Mouse (Mus musculus) fibroblast of lung, adult 2 months (primary cell): Measurements from ENCODE around the gene Myt1l.
A peak's percentile ranks its signal among the peaks of the same experiment; 100 is the strongest.

Experiments used
- DNase-seq: peaks from one replicate; pipeline ENCODE4 v3.0.0-alpha.2; 2011; ENCODE audit warnings: low read depth

Gene Myt1l

DNA sequence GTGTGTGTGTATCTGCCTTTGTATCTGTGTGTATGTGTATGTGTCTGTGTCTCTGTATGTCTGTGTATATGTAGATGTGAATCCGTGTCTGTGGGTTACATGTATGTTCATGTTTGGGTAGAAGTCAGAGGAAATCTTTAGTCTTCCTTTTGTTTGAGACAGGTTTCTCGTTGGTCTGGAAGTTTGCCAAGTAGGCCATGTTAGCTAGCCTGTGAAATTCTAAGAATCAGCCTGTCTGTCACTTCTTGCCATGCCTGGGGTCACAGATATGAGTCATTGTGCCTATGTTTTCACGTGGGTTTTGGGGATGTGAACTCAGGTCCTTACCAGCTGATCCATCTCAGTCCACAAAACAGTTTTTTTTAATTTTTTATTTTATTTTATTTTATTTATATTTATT lies 128.9 kb downstream of the Myt1l start:
- DNase-seq, result no peak

DNA sequence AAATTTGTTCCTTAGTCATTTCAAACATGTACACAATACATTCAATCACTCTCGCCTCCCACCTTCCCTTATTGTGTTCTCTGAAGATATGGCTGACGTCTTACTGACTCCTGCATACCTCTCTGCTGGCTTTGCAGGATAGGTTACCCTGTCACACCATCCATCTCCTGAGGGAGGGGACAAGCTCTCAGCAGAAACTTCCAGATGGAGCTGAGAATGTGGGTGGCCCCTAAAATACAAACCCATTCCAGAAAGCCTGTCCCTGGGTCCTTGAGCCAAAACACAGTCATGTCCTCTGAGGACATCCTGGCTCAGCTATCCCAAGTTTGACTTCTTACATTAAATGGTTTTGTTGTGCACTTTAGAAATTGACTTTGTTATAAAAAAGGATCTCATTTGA lies 129.7 kb downstream of the Myt1l start:
- no peak for DNase-seq

DNA sequence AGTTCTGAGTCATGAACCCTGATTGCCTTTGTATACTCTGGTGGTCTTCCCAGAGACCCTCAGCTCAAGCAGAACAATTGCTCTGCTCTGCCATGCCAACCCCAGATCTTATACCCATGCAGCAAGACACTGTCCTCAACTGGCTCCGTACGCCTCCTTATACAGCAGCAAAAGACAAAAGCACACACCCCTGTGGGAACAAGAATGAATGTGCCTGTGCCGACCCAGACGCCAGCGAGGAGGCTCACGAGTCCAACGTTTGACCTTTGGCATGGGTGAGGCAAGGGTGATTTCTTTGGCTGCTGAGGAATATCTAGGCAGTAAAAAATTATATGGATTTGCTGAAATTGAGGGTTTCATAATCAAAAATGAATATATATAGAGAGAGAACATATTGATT lies 143.8 kb downstream of the Myt1l start:
- no peak for DNase-seq

DNA sequence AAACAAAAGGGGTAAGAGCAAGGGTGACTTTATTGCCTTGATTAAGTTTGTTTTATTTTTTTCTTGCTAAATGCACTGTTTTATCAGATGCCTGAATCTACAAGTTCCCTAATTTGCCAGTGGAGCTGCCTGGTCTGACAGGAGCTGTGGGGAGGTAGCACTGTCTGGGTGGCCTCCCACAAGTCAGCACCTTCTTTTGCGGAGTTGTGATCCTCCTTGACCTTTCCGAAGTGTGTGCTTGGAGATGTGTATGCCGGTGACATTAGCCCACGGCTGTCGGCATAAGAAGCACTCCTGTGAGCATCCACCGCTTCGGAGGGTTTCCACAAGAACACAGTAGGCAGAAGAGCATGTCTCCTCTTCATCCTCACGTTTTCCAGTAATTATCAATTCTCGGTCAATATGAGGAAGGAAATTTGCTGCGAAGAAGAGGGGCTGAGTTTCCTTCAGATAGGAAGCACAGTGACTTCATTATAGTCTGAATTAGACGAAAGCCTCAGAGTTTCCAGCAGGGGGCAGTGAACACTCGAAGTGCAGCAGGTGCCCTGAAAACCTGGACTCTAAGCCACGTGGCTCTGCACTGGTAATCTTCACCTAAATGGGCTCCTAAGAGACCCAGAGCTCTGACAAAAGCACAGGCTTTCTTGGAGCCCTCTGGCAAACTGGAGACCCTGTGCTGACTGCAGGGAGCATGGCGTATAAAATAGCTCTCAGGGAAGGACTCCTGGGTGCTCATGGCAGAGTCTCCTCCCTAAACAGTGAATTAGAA lies 147.6 kb downstream of the Myt1l start:
- peak; percentile 1 for DNase-seq

DNA sequence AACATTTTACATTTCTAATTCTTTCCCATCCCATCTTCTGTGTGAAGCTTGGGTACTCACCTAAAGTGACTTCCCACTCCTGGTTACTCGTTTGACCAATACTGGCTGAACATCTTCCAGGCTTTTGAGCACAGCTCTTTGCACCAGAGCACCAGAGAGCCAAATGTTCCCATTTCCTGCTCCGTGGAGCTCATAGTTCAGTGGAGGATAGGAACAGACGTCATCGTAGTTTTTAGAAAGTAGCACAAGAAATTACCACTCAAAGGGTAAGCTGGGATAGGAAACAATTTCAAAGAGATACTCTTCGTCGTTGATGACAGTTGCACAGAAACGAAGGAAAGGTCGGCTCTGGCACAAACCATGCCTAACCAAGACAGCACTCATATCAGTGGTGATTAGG lies 154.2 kb downstream of the Myt1l start:
- no peak for DNase-seq

DNA sequence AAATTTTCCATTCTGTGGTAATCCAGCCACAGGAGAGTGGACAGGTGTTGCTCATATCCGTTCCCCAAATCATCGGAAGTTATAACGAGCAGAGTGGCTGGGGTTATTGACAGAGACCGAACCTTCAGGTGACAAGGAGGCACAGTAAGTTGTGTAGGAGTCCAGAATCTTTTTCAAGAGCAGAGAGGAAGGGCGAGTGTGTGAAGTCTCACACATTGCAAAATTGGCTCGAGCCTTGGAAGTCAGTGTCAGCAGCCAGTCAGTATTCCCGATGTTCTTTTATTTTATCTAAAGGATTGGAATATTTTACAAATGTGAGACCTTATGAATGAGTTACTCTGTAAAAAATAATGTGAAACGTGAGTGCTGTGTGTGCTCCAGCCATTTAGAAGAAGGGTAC lies 154.8 kb downstream of the Myt1l start:
- DNase-seq, result no peak

DNA sequence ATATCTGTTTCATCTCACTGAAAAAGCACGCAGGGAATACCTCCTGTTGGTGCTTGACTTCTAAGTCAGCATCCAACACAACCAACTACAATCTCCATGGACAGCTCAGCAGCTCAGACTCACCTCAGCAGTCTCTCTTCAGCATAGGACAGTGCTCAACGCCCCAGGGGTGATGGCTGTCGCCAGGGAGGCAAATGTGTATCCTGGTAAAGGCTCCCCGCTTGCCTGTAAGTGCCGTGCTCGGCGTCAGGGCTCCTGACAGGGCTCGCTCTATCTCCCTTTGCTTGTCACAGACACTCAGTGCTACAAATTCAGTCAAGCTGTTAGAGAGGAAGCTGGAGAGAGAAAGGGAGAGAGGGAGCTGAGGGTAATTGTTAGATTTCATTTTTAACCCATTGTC lies 158.1 kb downstream of the Myt1l start:
- DNase-seq, result no peak

DNA sequence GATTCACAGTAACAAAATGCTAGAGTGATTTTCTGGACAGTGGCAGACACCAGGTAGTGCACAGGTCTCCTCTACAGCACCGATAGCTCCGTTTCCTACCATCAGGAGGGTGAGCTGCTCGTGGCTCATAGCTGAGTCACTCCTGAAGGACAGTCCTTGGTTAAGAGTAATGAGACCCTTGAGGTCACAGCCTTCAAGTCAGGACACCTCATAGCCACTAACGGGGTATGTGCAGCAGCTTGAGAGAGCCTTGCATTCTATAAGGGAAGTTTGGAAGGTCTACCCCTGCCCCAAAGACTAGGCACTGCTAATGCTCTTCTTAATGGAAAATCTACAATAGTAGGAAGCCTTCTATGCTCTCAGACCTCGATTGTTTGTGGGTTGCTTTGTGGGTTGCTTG lies 163.4 kb downstream of the Myt1l start:
- no peak for DNase-seq

DNA sequence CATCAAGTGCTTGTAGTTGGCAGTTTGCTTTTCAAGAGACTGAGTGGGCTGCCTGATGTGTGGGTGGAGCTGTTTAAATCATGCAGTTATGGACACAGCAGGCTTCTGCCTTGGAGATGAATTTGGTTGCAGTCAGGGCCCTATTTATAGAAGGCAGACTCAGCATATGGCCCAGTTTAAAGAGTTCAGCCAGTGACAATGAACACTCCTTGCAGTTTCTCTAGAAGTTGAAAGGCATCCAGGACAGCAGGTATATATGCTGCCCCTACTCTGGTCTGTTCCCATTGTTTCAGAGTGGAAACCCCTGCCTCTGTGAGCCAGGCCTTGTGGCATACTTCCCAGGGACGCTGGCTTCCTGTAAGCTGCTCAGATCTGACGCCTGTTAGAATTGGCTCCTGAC lies 167.0 kb downstream of the Myt1l start:
- DNase-seq, result no peak

DNA sequence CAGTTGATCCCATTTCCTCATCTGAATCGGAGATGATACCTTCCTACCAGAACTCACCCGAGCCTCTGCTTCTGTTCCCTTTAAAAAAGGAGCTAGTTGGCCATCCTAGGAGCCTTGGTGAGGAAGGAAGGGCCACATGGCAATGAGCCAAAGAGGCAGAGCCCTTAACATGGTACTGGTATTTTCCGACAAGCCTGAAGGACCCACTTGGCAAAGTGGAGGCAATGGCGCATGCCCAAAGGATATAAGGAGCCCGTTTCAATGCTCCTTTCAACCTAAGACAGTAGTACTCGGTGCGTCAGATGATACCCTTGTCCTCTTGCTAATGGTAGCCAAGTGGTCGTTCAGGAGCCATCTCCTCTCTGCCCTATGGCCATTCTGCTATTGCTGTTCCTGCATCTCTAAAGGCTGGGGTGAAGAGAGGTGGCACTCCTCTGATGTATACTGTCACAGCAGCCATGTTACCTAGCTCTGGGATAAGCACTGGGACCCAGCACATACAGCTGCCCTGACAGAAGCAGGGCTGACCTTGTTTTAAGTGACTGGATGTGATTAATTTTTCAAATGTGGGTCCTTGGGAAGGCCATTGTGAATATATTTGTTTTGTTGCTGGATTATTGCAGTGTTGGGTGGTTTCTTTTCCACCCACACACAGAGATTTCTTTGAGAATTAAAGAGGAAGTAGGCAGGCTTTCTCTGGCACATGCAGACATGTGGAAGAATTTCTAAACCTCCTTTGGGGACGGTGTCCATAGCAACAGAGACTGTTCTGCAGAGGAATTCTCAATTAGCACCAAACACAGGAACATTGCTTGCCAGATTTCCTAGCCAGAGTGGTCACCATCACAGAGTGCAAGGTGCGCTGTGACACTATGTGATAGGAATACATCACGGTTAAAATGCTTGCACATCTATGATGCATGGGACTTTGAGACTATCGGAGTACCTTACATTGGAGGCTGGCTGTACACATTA lies 169.6 kb downstream of the Myt1l start:
- no peak for DNase-seq

DNA sequence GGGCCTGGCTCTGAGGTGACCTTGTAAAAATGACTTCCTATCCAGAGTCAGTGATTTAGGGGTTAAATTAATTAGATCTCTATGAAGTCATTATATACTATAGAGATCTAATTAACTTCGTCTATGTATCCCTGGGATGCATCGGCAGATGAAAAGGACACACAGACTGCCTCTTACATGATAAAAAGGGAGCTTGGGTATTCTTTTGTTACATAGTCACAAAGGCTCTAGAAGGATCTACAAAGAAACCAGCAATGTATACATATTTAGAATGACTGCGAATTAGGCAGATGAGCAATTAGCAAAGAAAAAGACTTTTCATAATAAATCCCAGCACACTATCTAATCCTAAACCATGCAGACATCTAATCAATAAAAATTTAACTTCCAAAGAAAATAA lies 170.4 kb downstream of the Myt1l start:
- DNase-seq, result no peak

DNA sequence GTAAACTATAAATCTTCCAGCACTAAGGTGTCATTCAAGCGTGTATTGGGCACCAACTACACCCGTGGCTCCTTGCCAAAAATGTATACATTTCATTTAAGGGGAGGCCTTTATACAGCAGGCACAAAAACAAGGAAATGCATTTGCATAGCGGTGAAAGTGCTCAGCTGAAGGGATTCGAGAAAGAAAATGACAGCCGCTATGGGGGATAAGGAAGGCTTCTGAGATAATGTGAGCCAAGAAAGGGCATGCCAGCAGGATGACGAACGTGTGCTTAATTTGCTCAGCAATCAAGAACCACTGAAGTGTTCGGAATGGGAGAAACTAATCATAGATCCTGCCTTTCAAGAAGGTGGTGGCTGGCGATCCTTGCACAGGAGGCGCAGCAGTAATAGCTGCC lies 170.8 kb downstream of the Myt1l start:
- DNase-seq, result no peak

DNA sequence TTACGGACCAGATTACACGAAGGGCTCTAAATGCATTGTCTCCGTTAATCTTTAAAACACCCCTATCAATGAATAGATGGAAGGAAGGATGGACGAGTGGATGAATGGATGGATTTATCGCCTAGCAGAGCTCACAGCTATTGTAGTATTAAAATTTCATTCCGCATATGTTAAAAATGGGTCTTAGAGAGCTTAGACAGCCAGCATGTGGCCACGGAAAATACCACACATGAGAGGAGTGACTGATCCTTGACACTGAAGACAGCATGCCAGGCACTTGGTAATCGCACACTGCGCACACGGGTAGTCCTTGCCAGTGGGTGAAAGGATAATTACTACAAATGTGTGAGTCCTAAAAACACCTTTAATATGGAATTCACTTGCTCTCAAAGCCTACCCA lies 171.2 kb downstream of the Myt1l start:
- DNase-seq, result no peak

DNA sequence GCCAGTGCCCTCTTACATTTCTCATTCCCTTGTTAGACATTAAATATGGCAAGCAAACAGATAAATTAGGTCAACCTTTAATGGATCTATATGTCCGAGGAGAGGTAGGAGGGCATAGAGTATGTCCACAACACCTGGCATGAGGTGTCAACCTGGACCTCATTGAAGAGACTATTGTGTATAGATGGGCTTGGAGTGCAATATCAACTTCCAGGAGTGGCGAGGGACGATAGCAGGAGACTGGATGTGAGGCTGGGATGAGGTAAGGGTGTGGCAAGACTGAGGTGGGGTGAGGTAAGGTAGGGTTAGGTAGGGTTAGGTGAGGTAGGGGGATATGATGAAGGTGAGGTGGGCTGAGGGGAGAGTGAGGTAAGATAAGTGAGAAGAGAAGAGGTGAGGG lies 171.8 kb downstream of the Myt1l start:
- no peak for DNase-seq

DNA sequence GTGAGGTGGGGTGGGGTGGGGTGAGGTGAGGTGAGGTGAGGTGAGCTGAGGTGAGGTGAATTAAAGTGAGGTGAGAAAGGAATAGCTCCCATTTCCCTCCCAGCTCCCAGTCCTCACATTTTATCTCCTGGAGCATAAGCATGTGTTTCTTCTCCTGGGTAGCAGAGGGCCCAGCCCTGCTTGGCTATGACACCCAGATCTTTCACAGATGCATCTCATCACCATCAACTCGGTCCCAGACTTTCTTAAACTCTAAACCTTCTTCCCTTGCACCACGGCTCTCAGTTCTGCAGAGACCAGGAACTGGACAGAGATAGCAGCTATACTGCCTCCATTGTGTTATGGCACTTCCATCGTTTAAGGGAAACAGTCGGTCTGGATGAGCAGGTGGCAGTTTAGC lies 172.9 kb downstream of the Myt1l start:
- no peak for DNase-seq

DNA sequence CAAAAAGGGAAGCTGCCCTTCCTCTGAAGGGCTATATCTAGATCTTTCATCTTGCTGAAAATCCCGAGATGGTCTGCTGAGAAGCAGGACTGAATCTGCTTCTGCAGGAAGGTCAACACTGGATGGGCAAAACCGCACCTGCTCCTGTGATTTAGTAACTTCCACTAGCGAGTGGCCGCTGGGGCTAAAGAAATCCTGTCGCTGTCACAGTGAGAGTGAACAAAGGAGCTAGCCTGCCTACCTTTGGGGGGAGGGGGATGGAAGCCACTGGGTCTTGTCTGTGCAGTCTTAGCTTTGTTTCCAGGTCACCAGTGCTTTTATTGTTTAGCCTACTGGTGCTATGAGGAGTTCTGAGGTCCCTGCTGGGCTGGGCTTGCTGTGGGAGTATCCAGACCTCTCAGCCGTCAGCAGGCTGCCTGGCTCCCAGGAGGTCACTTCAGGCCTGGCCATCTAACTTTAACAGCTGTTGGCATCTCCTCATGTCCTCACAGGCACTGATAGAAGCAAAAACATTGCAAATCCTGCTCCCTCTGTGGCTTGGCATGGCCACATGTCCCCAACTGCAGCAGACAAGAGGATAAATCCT lies 173.6 kb downstream of the Myt1l start:
- DNase-seq, result no peak

DNA sequence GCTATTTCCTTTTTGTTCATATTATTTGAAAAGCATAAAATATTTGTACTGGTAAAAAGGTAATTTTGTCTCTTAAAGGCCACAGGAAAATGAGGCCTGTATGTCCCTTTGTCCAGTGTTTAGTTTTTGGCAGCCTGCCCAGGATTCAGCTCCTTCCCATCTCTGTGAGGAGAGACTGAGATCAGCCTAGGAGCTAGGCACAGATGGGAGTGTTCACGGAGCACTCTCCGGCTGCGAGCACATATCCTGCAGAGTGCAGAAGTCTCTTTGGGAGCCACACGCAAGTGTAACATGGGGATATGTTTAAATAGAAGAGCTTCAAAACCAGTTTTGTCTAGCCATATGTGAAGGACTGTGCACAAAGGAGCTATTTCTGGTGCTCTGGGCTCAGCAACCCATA lies 174.4 kb downstream of the Myt1l start:
- DNase-seq, result no peak

DNA sequence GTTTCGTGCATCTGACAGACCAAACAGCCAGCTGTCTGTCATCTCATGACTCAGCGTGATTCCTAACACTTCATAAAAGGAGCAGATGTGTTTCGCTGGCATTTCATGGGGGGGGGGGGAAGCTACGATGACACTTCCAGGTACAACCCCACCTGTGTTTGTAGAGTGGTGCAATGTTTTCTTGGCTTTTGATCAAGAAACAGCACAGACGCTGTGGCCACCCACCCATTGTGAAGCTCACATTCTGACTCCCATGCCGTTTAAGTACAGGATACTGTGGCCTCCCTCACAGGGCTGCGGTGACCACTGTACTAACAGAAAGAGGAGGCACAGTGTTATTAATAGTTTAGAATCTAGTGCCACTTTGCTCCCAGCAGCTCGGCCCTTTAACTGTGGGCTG lies 175.4 kb downstream of the Myt1l start:
- DNase-seq, result no peak

DNA sequence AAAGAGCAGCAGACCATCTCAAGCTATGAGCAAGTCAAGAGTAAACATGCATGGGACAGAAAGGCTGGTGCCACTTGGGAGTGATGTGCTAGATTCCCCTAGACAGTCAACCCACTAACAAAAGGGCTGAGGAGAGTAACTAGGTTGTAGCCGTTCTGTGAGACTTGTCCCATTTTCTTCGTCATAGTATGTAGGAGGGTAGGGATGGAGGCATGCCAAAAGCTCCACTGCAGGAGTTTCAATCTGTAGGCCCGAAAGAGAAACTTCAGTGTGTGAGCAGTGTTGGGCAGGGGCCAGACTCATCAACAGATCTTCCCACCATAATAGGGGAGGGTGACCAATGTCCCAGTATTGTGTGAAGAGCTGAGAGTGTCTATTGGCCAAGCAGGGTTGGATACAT lies 178.9 kb downstream of the Myt1l start:
- no peak for DNase-seq

DNA sequence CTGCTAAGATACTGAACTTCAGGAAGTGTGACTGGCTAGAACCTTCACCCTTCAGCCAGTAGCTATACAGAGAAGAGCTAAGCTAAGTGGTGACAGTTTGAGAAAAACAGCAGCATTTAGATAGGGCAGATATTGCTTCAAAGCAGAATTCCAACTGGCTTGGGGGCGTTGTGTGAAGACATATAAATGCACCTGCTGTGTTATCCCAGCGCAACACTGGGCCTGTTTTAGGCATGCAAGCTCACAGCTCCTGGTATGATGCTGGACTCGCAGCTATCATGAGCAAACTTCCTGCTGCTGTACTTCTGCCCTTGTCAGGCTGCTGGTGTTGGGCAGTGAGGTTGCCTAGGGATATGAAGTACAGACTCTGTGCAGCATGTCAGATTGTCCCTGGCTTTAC lies 180.0 kb downstream of the Myt1l start:
- no peak for DNase-seq

DNA sequence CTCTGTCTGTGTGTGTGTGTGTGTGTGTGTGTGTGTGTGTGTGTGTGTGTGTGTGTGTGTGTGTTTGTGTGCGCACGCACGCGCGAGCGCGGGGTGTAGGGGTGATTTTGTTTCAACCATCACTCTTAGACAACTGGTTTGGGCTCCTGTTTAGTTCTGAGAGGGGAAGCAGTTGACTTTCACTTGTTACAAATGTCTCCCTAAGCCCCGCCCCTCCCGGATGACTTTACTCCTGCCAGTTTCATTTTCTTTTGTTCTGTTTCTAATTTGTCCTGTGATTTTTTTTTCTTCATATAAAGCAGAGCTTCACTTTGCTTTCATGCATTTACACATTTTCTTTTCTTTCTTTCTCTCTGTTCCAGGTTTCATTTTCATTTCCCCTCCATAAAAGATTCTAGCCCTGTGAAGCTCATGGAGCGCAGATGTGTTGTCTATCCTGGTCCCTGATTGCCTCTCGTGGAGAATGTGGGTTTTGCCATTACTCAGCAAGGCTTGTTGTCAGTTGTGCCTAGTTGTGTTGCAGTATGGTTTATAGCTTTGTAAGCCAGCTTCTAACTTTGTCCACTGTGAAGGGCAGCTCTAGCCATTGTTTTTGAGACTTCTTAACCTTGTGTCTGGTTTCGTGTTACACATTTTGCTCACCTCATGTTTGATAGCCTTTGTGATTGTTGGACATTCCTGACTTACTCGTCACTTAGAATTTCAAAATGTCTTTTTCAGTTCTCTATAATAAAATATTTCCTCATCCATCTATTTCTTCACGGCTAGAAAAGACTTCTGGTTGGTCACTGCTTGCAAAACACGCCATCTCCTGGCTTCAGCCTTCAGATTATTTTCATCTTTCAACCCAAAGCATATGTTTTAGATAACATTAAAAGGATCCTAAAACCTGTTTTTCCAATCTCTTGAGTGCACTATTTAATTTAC lies 184.9 kb downstream of the Myt1l start:
- DNase-seq, result no peak
